Mouse (Mus musculus): ENCODE measurements around the gene Skil.

DNA sequence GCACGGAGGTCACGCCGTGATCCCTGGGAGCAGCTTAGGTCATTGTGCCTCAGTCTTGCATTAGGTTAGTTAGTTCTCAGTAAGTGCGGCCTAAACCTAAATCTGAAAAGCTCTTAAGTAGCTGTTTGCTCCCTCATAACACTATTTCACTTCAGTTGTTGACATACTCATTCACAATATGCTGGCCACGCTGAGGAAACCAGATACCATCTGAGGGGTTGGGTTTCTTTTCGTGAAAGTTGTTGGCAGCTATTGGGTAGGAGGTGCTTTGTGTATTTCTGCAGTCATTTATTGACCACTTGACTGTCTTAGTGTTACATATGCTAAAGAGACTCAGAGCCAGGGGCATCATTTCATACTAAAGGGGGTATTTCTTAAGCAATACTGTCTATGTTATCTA lies 10.1 kb downstream of the Skil start:
- TF ChIP-seq CTCF (IDR thresholded peaks at IDR 0.05; ENCODE audit: extremely low read depth, insufficient read depth, low read length) (no peak), POLR2A (IDR thresholded peaks at IDR 0.05; ENCODE audit: extremely low read depth, insufficient read depth, low read length) (no peak)
